Mouse (Mus musculus): ENCODE data around the gene Zscan20. TPM values are rescaled to one million over a fixed set of nuclear protein-coding genes. Genes with fewer than 3 reads are reported as not detected.
"Not testable (repeated sequence)": the region's sequence is repeated elsewhere in the genome, so short reads cannot be mapped to it uniquely, and the experiment has no call there.

The Zscan20 gene
- polyA plus RNA-seq, 1 experiment from 2014 or later: 7.0 TPM

GRCm38 (mm10) chr4:128607661-128608060, 2.2 kb downstream of the Zscan20 start:
- Histone ChIP-seq H3K27me3 (ENCODE audit: low read depth, poor library complexity, severe bottlenecking) (no peaks in the 10 kb centered on the region), H3K4me1 (peaks cover 18% of the 10 kb centered on the region), H3K27ac (no peak overlapping the region), H3K36me3 (peaks cover 43% of the 10 kb centered on the region), H3K9me3 (replicated peaks) (no peaks in the 10 kb centered on the region), H3K4me3 (no peak overlapping the region)
- 93% methylated on average over 11 of the region's 11 CpGs for WGBS
- DNase-seq (ENCODE audit: low spot score): no peak

GRCm38 (mm10) chr4:128606586-128606985, 3.3 kb downstream of the Zscan20 start:
- Histone ChIP-seq H3K27me3 (ENCODE audit: low read depth, poor library complexity, severe bottlenecking) (no peaks in the 10 kb centered on the region), H3K27ac (no peak overlapping the region), H3K4me1 (peaks cover 18% of the 10 kb centered on the region), H3K4me3 (no peak overlapping the region), H3K9me3 (replicated peaks) (no peaks in the 10 kb centered on the region), H3K36me3 (peaks cover 54% of the 10 kb centered on the region)
- WGBS: 96% methylated on average over 7 of the region's 7 CpGs
- no peak for DNase-seq (ENCODE audit: low spot score)

GRCm38 (mm10) chr4:128597801-128598560, 11.9 kb downstream of the Zscan20 start:
- Histone ChIP-seq H3K4me3 (no peak overlapping the region), H3K4me1 (no peaks in the 10 kb centered on the region), H3K36me3 (peaks cover 49% of the 10 kb centered on the region), H3K27ac (no peak overlapping the region), H3K9me3 (replicated peaks) (no peaks in the 10 kb centered on the region), H3K27me3 (ENCODE audit: low read depth, poor library complexity, severe bottlenecking) (no peaks in the 10 kb centered on the region)
- 52% methylated on average over 12 of the region's 12 CpGs for WGBS
- DNase-seq (ENCODE audit: low spot score): no peak

- no peak overlapping the region for H3K4me3 ChIP-seq
- no peak overlapping the region for H3K27ac ChIP-seq
- WGBS: 96% methylated on average over 5 of the region's 5 CpGs
- no peaks in the 10 kb centered on the region for H3K4me1 ChIP-seq
- no peaks in the 10 kb centered on the region for H3K9me3 ChIP-seq (replicated peaks)
- no peak for DNase-seq (ENCODE audit: low spot score)
- no peaks in the 10 kb centered on the region for H3K27me3 ChIP-seq (ENCODE audit: low read depth, poor library complexity, severe bottlenecking)
- H3K36me3 ChIP-seq: peaks cover 47% of the 10 kb centered on the region
Observed at GRCm38 (mm10) chr4:128594062-128594461, 15.8 kb downstream of the Zscan20 start.

- Histone ChIP-seq H3K4me1 (no peaks in the 10 kb centered on the region), H3K9me3 (replicated peaks) (no peaks in the 10 kb centered on the region), H3K27ac (no peak overlapping the region), H3K36me3 (peaks cover 48% of the 10 kb centered on the region), H3K4me3 (no peak overlapping the region), H3K27me3 (ENCODE audit: low read depth, poor library complexity, severe bottlenecking) (no peaks in the 10 kb centered on the region)
- 90% methylated on average over 4 of the region's 4 CpGs for WGBS
- DNase-seq (ENCODE audit: low spot score): no peak
Observed at GRCm38 (mm10) chr4:128593286-128593685, 16.6 kb downstream of the Zscan20 start.

GRCm38 (mm10) chr4:128579182-128579581, 30.7 kb downstream of the Zscan20 start:
- Histone ChIP-seq H3K4me1 (no peaks in the 10 kb centered on the region), H3K4me3 (no peak overlapping the region), H3K9me3 (replicated peaks) (peaks cover 15% of the 10 kb centered on the region), H3K27ac (no peak overlapping the region), H3K27me3 (ENCODE audit: low read depth, poor library complexity, severe bottlenecking) (no peaks in the 10 kb centered on the region), H3K36me3 (peaks cover 61% of the 10 kb centered on the region)
- DNase-seq (ENCODE audit: low spot score): peak; percentile 48
- 55% methylated on average over 4 of the region's 4 CpGs for WGBS

- 93% methylated on average over 4 of the region's 4 CpGs for WGBS
- Histone ChIP-seq H3K27ac (no peak overlapping the region), H3K27me3 (ENCODE audit: low read depth, poor library complexity, severe bottlenecking) (no peaks in the 10 kb centered on the region), H3K4me1 (no peaks in the 10 kb centered on the region), H3K36me3 (peaks cover 27% of the 10 kb centered on the region), H3K4me3 (no peak overlapping the region), H3K9me3 (replicated peaks) (no peaks in the 10 kb centered on the region)
- no peak for DNase-seq (ENCODE audit: low spot score)
Observed at GRCm38 (mm10) chr4:128575811-128576210, 34.1 kb downstream of the Zscan20 start.

- H3K27me3 ChIP-seq (ENCODE audit: low read depth, poor library complexity, severe bottlenecking): no peaks in the 10 kb centered on the region
- WGBS: 84% methylated on average over 3 of the region's 3 CpGs
- H3K4me3 ChIP-seq: no peak overlapping the region
- no peaks in the 10 kb centered on the region for H3K36me3 ChIP-seq
- H3K4me1 ChIP-seq: no peaks in the 10 kb centered on the region; the same call in 1 of the 2 replicates
- H3K27ac ChIP-seq: no peak overlapping the region
- no peak for DNase-seq (ENCODE audit: low spot score)
- no peaks in the 10 kb centered on the region for H3K9me3 ChIP-seq (replicated peaks)
Observed at GRCm38 (mm10) chr4:128560327-128560726, 49.6 kb downstream of the Zscan20 start.

- no peak for DNase-seq (ENCODE audit: low spot score)
- 96% methylated on average over 2 of the region's 2 CpGs for WGBS
Observed at GRCm38 (mm10) chr4:128554198-128554597, 55.7 kb downstream of the Zscan20 start.

GRCm38 (mm10) chr4:128550756-128551155, 59.1 kb downstream of the Zscan20 start:
- Histone ChIP-seq H3K27me3 (ENCODE audit: low read depth, poor library complexity, severe bottlenecking) (no peaks in the 10 kb centered on the region), H3K27ac (no peak overlapping the region), H3K4me1 (no peaks in the 10 kb centered on the region), H3K4me3 (no peak overlapping the region), H3K36me3 (no peaks in the 10 kb centered on the region), H3K9me3 (replicated peaks) (no peaks in the 10 kb centered on the region)
- no peak for DNase-seq (ENCODE audit: low spot score)
- whole genome bisulfite sequencing: 89% methylated on average over 6 of the region's 6 CpGs

More at GRCm38 (mm10) chr4:128554198-128554597, 55.7 kb downstream of the Zscan20 start:
- Histone ChIP-seq H3K4me3 (no peak overlapping the region), H3K27ac (no peak overlapping the region), H3K27me3 (ENCODE audit: low read depth, poor library complexity, severe bottlenecking) (no peaks in the 10 kb centered on the region), H3K4me1 (no peaks in the 10 kb centered on the region), H3K36me3 (no peaks in the 10 kb centered on the region), H3K9me3 (replicated peaks) (no peaks in the 10 kb centered on the region)

GRCm38 (mm10) chr4:128543956-128544486, 65.9 kb downstream of the Zscan20 start:
- not testable (repeated sequence) for H3K36me3 ChIP-seq; H3K27ac ChIP-seq; H3K9me3 ChIP-seq (replicated peaks); H3K4me1 ChIP-seq; H3K27me3 ChIP-seq (ENCODE audit: low read depth, poor library complexity, severe bottlenecking); H3K4me3 ChIP-seq; DNase-seq (ENCODE audit: low spot score)
- WGBS: 70% methylated on average over 2 of the region's 2 CpGs

- Histone ChIP-seq H3K36me3 (no peaks in the 10 kb centered on the region), H3K27ac (no peak overlapping the region), H3K4me3 (no peak overlapping the region), H3K9me3 (replicated peaks) (no peaks in the 10 kb centered on the region), H3K4me1 (no peaks in the 10 kb centered on the region), H3K27me3 (ENCODE audit: low read depth, poor library complexity, severe bottlenecking) (no peaks in the 10 kb centered on the region)
- peak; percentile 42 for DNase-seq (ENCODE audit: low spot score)
- 27% methylated on average over 2 of the region's 2 CpGs for WGBS
Observed at GRCm38 (mm10) chr4:128543378-128543777, 66.5 kb downstream of the Zscan20 start.

Measured in limb, embryonic 10.5 days (tissue).